Mouse (Mus musculus) embryo, embryonic 9.5 days (tissue): ENCODE measurements around the gene Ifit1bl2.
"Not testable (repeated sequence)": the region's sequence is repeated elsewhere in the genome, so short reads cannot be mapped to it uniquely, and the experiment has no call there.

Experiments
- DNase-seq: peaks from one replicate; pipeline ENCODE4 v3.0.0-alpha.2; 2017; ENCODE audit errors: extremely low spot score

The Ifit1bl2 gene

DNA sequence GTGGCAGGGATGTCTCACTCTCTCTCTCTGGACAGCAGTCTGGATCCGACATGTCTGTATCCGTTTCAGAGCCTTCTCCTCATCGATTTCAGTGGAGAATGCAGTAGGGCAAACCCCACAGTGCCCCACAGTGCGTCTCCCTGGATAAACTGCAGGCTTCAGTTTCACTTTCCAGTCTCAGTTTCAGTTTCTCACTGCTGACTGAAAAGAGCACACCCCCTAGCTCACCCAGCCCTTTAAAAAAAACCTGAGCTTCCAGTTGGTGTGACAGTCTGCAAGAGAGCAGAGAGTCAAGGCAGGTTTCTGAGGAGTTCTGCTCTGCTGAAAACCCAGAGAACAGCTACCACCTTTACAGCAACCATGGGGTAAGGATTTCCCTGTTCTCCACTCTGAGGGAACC, at the start of gene Ifit1bl2, which contains the start of gene Ifit1:
Gene Ifit1bl2 (minus strand): TSS at position 121 of the 400 bp plus-strand sequence.
Gene Ifit1 (plus strand): TSS at position 249 of the 400 bp plus-strand sequence.
- no peak for DNase-seq

DNA sequence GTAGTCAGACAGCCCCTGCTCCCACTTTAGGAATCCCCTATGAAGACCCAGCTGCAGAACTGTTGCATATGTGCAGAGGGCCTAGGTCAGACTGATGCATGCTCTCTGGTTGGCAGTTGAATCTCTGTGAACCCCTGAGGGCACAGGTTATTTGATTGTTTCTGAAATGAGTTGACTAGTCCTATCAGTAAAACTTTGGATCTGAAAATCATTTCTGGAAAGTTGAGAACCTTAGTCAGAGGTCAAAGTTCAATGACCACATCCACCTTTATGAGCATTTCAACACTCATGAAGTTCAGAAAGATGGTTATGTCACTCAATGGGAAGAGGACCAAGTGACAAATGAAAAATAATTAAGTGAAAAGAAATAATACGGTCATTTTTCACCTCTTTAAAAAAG, 45.0 kb upstream of the Ifit1bl2 start:
- DNase-seq: no peak

DNA sequence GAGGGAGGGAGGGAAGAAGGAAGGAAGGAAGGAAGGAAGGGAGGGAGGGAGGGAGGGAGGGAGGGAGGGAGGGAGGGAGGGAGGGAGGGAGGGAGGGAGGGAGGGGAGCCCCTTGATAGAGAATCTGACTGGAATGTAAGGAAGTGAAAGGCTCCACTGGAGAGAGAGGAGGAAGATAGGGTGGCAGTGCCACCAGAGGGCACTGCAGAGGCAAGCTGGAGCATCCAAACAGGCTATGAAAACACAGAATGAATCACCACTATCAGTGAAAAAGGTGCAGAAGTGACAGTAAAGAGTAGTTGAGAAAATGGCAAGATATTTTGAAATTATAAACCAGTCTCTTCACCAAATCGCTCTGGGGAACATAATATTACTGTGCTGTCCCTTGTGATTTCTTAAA, 44.3 kb upstream of the Ifit1bl2 start:
- peak; percentile 15 for DNase-seq

DNA sequence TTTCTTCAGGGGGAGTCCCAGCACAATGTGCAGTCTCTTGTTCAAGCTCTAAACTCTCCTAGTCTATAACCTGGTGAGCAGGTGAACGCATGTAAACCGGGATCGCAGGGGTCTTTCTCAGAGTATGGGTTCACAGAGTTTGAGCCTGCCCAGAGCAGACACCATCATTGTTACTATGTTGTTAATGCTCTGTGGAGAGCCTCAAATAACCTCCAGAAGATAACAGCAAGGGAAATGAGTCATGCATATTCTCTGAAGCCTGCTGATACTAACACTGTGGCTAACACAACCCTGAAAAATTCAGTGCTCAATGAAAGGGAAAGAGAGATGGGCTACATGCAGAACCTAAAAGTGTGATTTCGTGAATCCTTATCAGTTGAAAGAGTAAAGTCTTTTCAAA, 37.9 kb upstream of the Ifit1bl2 start:
- no peak for DNase-seq

DNA sequence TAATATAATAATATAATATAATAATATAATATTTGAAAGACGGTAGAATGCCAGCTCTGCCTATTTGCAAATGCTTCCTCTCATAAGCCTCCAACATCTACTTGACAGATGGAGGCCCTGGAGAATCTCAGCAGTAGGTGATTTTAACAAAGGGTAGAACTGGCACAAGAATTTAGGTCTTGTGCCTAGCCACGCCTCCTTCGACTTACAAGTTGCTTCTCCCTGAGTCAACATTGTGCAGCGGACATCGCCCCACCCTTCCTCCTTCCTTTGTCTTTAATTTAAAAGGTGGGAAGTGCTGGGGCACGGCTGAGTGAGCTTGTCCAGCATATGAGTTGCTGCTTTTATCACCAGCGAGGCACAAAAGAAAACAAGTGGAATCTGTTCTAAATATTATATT, 32.9 kb upstream of the Ifit1bl2 start:
- DNase-seq: no peak

DNA sequence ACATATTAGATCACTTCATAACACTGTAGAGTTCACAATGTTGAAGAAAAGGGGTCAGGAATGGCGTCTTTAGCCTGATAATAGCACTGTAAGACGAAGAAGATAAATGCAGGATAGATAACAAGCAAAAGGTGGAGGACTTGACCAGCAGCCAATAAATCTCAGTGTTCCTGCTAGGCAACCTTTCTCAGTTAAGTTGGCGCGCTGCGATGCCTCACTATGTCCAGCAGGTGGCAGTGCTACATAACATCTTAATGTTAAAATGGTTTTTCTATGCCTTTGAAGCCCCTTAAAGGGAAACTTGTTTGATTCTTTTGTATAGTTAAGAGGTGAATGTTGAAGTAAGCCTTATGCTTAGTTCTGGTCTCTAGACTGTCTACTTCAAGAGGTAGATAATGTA, 25.6 kb upstream of the Ifit1bl2 start:
- DNase-seq: peak; percentile 72

DNA sequence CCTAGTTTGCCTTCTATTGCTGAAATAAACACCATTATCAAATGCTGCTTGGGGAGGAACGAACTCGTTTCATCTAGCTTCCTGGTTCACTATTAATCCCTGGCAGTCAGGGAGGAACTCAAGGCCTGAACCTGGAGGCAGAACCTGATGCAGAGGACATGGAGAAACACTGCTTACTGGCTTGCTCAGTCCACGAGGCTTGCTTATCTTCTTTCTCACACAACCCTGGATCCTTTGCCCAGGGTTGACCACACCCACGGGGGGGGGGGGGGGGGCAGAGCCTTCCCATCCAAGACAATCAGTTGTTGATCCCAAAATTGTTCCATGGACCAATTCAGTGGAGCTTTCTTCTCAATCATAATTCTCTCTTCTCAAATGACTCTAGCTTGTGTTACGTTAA, 22.2 kb upstream of the Ifit1bl2 start:
- DNase-seq: no peak

DNA sequence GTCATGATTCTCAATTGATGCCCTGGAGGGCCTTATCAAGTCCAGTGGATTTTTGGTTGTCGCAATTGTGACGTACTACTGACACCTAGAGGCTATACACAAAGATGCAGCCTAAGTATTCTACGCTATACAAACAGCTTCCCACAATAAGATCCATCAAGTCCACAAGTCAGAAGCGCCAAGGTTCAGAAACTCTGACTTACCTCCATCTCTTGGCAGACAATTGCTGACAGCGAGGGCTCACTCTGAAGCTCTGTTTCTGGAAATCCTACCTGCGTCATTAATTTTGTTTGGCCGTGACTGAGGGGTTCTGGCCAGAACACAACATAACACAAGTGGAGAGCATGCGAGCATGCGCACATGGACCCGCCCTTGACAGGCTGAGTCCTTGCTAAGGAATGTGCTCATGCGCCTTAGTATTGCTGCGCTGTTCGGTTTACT, 21.5 kb upstream of the Ifit1bl2 start:
- DNase-seq: peak; percentile 69

DNA sequence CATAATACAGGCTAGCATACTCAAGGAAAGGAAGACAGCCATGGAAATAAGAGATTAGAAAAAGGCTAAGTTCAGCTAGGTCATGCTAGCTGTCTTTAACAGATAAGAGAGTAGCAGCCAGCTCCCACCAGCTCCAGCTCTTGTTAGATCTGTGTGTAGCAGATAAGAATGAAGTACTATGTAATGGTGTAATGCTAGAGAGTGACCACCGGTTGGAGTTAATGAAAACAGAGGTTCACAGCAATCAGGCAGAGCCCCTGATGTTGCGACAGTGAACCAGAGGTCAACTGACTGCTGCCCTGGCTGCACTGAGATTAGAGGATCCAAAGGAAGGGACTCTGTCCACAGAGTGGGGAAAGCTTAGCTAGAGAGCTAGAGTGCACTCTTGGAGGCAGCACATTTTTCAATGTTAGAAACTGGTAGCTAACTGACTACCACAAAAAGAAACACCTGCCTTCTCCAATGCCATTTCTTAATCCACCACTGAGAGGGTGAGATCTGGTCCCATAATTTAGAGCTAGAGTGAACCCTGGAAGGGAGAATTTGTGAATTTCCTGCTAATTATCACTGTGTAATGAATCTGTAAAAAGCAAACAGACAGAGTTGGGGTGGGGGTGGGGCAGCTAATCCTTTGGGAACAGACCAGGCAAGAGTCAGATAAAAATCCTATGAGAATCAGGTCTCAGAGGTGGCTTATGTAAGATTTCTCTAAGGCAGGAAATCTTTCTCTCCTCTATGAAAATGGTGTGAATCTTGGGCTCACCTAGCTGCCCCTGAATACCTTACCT, 16.2 kb upstream of the Ifit1bl2 start:
- DNase-seq: no peak

DNA sequence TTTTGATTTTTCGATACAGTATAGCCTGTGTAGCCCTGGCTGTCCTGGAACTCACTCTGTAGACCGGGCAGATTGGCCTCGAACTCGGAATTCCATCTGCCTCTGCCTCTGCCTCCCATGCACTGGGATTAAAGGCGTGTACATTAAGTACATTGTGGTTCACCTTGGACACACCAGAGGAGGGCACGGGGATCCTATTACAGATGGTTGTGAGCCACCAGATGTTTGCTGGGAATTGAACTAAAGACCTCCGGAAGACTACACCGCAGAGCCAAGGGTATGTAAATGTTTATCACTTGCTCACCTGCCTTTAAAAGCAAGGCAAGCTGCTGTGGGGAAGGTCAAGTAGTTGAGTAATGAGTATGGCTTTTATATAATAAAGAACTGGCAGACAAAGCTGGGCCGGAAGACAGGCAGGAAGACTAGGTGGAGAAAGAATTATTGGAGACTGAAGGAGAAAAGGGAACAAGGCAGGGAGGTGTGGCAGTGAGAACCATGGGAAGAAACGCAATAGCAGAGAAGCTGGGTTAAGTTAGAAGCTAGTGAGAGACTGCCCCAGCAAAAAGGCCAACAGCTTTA, 14.8 kb upstream of the Ifit1bl2 start:
- no peak for DNase-seq

DNA sequence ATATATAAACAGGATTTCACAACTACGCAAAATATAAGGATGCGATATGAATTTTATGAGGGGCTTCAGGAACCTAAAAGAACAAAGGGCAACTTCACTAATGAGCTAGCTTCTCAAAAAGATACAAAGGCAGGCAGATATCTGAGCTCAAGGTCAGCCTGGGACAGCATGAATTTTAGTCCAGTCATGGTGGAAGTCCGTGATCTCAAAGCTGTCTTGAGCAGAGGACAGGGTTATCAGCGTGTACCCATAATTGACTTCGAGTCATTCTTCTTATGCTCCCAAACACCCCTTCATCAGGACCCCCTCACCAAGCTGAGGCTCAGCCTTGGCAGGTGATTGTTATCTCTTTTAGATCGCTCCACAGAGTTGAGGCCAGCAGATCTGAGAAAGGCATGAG, 10.5 kb upstream of the Ifit1bl2 start:
- no peak for DNase-seq

DNA sequence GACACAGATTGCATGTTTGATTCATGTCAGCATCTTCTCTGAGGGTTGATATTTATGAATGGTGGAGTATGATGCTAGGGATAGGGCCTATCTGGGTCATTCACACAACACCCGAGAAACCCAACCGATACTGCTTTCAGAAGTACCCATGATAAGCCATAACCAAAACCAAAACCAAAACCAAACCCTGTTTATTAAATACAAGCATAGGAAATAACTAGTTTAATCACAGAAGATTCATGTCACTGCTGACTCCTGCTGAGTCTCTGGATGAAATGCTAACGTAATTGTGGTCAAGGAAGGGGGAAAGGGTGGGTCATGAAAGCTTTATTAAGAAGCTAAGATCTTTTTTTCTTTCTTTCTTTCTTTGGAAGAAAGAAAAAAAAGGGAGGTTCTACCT, 9.7 kb upstream of the Ifit1bl2 start:
- no peak for DNase-seq

DNA sequence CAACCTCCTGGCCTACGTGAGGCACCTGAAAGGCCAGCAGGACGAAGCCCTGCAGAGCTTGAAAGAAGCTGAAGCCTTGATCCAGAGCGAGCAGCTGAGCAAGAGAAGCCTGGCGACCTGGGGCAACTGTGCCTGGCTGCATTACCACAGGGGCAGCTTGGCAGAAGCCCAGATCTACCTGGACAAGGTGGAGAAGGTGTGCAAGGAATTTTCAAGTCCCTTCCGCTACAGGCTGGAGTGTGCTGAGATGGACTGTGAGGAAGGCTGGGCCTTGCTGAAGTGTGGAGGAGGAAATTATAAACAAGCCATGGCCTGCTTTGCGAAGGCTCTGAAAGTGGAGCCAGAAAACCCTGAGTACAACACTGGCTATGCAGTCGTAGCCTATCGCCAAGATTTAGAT, 7.1 kb upstream of the Ifit1bl2 start:
- not testable (repeated sequence) for DNase-seq

DNA sequence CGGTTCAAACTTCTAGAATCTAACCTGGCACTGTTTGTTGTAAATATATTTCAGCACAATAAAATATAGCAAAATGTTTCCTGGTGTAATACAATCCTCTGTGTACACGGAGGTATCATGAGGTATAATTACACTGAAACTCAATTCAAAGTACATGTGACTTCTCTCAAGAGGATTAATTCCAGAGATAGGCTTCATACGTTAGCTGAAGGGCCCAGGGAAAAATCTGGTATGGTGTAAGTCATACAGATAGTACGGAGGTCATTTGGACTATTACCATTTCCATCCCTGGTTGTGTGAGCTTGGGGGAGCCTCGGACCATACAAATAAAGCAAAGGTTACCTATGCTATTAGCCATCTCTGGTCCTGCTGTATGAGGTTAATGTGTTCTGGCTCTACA, 2.1 kb upstream of the Ifit1bl2 start:
- DNase-seq: no peak

DNA sequence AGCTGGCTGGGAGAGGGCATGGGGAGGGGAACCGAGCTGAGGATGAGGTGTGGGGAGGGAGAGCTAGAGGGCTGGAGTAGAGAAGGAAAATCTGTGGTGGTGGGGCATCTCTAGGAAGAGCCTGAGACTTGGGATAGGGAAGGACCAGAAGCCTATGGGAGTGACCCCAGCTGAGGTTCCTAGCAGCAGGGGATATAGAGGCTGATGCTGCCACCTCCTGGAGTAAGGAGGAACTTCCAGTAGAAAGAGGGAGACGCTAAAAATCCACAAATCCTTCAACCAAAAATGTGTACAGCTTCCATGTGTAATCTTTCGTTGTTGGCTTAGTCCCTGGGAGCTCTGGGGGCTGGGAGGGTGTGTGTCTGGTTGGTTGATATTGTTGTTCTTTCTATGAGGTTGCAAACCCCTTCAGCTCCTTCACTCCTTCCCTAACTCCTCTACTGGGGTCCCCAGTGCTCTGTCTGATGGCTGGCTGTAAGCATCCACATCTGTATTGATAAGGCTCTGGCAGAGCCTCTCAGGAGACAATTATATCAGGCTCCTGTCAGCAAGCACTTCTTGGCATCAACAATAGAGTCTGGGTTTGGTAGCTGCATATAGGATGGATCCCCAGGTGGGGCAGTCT, 3.5 kb downstream of the Ifit1bl2 start:
- peak; percentile 57 for DNase-seq

DNA sequence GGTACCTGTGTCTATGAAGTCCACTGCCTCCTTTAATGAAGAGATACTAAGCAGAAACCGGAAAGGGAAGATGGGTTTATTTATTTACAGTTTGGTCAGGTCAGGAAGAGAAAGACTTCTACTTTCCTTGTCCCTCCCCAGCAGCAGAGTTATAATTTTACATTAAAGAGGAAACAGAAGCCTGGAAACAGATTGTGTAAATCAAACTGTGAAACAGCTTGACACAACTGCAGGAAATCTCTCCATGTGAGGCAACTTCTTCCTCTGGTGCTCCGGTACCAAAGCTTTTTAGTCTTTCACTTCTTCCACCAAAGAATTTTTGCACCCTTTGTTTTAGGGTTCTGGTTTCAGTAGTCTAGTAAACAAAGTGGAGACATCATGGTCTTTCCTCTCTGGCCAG, 7.1 kb downstream of the Ifit1bl2 start:
- no peak for DNase-seq

DNA sequence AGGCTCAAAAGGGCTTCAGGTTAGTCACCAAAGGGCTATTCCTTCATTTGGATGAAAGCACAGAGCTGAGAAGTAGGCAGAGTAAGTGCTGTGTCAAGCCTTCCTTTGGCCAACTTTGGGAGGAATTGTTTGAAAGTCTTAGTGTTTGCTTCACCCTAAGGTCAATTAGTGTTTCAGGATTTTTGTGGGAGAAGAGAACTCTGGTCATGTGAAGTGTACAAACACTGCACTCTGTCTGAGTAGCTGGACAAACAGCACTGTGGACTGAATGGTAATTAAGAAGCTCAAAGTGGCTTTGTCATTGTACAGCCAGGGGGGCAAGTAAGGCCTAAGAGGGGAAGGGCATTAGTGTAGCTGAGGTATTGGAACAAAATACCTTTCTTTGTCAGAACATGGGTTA, 9.1 kb downstream of the Ifit1bl2 start:
- DNase-seq: no peak

DNA sequence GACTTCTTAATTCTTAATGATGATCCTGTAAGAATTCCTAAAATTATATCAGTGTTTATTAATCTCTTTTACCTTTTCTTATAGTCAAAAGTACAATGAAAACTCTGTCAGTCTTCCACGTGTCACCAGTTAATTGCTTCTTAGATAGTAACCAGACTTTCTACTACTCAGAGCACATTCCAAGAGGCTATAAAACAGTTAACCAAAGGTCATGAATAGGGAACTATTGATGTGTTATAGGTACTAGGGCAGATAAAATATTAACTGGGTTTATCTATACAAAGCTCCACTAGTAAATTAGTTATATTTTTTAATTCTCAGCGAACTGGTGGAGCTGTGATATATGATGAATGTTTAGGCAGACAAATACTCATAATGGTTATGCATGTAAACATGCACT, 13.0 kb downstream of the Ifit1bl2 start:
- no peak for DNase-seq

DNA sequence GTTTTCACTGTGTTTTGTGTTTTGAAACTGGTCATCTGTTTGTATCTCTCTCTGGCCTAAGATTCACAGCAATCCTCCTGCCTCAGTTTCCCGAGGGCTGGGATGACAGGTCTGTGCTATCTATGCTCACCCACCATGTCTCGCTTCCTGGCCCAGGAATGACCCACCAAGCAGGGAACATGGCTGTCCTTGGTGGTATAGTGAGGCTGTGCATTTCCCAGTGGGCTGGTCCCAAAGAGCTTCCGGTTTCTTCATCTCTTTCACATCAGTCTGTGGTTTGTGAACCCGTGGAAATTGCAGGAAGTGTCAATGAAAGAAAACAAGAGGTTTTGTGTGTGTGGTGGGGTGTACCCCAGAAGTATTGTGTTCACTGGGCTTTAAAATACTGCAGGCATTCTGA, 15.9 kb downstream of the Ifit1bl2 start:
- DNase-seq: no peak

DNA sequence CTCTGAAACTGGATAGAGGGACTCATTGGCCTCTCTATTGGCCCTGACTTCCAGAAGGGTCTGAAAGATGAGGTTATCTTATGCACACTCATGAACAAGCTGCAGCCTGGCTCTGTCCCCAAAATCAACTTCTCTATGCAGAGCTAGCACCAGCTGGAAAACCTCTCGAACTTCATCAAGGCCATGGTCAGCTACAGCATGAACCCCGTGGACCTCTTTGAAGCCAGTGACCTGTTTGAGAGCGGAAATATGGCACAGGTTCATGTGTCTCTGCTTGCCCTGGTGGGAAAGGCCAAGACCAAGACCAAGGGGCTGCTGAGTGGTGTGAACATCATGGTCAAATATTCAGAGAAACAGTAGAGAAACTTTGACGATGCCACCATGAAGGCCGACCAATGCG, 16.8 kb downstream of the Ifit1bl2 start:
- DNase-seq: no peak

DNA sequence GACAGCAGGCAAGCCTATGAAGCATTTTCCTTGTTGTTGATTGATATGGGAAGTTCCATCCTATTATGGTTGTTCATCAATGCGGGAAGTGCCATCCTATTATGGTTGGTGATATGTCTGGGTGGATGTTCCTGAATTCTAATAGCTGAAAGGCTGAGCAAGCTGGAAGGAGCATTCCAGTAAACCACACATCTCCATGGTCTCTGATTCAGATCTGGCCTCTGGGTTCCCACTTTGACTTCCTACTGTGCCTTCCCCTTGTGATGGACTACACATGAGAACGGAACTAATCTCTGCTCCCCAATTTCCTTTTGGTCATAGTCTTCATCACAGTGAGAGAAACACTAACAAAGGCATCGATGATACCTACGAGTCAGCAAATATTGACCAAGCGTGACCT, 19.7 kb downstream of the Ifit1bl2 start:
- DNase-seq: no peak

DNA sequence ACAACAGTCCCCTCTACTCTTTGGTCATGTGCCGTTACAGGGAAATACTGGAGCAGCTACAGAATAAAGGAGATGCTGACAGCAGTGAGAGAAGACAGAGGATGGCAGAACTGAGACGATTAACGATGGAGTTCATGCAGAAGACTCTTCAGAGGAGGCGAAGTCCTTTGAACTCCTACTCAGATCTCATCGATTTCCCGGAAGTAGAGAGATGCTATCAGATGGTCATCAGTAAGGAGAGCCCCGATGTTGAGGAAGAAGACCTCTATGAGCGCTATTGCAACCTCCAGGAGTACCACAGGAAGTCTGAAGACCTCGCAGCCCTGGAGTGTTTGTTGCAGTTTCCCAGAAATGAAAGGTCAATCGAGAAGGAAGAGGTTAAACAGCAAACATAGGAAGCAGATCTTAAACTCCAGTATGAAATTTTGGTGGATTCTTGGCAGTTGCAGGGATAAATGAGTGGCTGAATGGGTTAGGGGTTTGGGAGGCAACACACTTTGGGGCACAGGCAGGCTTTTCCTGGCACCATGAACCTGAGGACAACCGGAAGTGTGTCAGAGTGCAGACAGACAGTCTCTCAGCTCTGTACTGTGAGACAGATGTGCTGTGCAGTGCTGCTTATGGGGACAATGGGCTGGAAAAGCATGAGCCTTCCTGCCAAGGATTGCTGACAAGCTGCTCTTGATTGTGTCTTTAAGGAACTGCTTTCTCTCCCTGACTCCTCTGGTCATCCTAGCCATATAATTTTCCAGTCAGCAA, 28.1 kb downstream of the Ifit1bl2 start:
- DNase-seq: not testable (repeated sequence)
